Mouse (Mus musculus) embryo, embryonic 11.5 days (tissue): ENCODE measurements around the gene Gpr39.

Experiments
- DNase-seq: peaks from one replicate; pipeline ENCODE4 v3.0.0-alpha.2; 2012; ENCODE audit warnings: low read depth, low spot score

The Gpr39 gene

GRCm38 (mm10) chr1:125808426-125808825 lies 131.6 kb downstream of the Gpr39 start:
- no peak for DNase-seq

- no peak for DNase-seq
Observed at GRCm38 (mm10) chr1:125813141-125813782, 136.5 kb downstream of the Gpr39 start.

DNA sequence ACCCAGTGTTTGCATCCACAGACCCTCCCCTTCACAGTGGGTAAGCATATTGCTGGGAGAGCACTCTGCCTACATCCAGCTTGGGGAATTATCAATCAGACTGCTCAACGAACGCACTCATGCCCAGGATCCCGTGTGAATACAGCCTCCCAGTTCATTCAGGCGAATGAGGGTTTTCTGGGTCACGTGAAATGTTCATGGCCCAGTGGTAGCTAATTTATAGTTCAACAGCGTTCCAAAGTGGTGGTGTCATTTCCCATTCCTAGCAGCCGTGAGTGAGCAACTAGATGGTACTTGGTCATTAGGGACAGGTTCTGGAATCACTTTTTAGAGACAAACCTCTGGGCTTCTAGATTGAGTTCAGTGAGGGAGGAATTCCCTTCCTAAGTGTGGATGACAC lies 144.3 kb downstream of the Gpr39 start:
- no peak for DNase-seq

- no peak for DNase-seq
Observed at GRCm38 (mm10) chr1:125823611-125824010, 146.8 kb downstream of the Gpr39 start.

DNA sequence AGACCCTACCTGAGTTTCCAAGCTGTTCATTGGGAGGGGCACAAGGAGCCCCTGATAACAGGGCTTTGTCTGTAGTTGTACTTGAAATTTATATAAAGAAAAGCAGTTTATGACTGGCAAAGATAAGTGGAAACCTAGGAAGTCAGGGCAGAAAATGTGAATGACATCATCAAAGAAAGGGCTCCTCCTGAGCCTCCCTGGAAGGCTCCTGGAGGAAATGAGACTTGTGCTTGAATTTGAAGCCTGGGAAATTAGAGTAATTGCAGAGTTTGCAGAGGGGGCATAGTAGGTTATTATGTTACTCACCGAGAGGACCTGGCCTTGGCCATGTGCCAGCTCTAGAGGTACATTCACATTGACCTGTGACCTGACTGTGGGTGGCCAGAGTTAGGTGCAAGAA lies 160.7 kb downstream of the Gpr39 start:
- DNase-seq: no peak

DNA sequence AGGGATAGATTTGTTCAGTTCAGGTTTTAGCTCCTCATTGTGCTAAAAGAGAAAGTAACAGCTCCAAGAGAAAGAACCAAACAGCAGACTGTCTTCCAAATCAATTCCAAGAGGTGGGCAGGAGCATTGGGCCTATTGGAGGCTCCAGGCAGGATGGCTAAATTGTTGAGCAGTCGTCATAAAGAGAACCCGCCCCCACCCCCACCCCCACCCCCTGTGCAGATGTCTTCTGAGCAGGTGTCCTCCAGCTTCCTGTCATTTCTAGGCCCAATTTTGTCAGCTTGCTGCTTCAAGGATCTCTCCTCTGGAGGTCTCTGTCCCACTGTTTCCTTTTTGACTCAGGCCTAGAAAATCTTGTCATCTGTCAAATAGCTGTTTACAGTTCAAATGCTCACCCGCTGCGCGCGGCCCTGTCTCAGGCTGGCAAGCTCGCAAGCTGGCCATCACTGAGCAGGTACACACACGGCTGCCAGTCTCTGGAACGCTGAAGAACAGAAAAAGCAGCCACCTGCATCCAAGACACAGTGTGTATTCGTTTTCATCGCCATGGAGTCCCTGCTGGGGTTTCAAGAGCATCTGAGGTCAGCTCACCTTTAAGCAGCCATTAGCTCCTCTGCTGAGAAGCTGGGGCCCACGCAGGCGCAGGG lies 163.1 kb downstream of the Gpr39 start:
- no peak for DNase-seq

DNA sequence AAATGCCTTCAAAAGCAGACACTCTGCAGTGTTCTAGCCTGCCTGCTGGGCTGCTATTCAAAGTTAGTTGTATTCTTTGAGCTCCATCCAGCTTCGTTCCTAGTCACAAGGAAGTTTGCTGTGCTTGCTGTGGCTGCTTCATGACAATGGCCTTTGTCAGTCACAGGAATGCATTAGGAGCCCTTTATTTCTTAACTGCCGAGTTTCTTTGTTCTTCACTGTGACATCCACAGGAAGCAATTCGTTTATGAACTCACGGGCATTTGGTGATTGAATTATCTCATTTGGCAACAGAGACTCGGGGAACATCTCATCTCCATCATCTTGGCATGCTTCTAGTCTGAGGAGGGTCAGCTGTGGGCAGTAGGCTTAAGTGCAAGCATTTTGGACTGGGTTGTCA lies 177.9 kb downstream of the Gpr39 start:
- no peak for DNase-seq

GRCm38 (mm10) chr1:125858631-125859030 lies 181.8 kb downstream of the Gpr39 start:
- DNase-seq: no peak

- no peak for DNase-seq
Observed at GRCm38 (mm10) chr1:125870056-125870455, 193.3 kb downstream of the Gpr39 start.

DNA sequence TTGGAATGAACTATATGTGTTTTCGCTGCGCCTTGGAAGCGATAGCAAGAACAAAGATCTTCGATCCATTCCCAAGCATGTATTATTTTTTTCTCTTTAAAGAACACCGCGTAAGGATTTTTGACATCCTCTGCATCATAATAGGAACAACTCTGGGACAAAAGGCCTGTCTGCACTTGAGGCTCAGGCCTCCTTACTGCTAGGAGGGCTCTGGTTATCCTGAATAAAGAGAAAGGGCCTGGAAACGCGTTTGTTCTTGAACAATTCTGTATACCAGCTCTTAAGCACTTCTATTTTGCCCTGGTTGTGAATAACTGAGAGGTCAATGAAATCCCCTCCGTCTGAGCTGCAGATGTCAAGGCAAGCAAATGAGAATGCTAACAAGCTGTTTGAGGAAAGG lies 216.4 kb downstream of the Gpr39 start:
- DNase-seq: no peak

DNA sequence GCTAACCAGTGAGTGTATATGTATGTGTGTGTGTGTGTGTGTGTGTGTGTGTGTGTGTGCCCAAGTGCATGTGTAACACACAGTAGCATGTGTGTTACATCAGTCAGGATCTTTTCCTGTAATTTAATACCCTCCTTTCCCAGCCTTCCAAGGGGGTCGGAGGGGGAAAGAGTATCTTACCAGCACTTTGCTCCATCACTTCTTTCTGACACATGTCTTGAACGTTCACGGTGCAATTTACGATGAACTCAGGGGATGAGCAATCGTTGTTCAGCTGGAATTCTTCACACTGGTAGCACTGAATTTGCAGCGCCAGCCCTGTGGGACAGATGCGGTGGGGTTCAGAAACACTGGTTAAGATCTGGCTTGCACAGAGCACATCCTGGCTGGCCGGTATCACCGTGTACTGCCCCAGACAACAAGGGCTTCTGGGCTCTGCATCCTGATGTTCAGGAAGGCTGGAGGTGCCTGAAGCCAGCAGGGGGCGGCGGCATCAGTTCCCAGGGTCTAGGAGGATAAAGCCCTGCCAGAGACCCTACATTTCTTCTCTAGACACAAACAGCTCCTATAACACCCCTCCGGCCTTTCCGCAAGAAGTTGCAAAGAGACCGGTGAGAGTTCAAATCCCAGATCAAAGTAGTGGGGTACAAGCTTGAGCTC lies 233.5 kb downstream of the Gpr39 start:
- DNase-seq: no peak

DNA sequence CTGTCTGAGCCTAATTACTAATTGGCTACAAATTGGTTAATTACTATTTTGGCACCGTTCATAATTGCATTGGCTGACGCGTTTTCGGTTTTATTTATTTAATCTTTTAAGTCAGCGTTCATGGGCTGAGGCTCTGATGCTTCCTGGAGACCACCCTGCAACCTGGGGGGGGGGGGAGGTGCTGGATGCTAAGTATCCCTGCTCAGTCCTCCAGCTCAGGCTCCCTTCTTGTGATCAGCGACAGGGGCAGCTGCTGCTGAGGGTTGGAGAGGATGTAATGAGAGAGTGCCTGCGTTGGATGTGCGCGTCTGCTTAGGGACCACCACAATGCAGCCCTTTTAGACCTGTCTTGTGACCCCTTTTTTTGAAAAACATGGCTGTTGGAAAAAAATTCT lies 234.1 kb downstream of the Gpr39 start:
- DNase-seq: no peak

GRCm38 (mm10) chr1:125911337-125911900 lies 234.6 kb downstream of the Gpr39 start:
- DNase-seq: no peak

- no peak for DNase-seq
Observed at GRCm38 (mm10) chr1:125911901-125912445, 235.2 kb downstream of the Gpr39 start.

DNA sequence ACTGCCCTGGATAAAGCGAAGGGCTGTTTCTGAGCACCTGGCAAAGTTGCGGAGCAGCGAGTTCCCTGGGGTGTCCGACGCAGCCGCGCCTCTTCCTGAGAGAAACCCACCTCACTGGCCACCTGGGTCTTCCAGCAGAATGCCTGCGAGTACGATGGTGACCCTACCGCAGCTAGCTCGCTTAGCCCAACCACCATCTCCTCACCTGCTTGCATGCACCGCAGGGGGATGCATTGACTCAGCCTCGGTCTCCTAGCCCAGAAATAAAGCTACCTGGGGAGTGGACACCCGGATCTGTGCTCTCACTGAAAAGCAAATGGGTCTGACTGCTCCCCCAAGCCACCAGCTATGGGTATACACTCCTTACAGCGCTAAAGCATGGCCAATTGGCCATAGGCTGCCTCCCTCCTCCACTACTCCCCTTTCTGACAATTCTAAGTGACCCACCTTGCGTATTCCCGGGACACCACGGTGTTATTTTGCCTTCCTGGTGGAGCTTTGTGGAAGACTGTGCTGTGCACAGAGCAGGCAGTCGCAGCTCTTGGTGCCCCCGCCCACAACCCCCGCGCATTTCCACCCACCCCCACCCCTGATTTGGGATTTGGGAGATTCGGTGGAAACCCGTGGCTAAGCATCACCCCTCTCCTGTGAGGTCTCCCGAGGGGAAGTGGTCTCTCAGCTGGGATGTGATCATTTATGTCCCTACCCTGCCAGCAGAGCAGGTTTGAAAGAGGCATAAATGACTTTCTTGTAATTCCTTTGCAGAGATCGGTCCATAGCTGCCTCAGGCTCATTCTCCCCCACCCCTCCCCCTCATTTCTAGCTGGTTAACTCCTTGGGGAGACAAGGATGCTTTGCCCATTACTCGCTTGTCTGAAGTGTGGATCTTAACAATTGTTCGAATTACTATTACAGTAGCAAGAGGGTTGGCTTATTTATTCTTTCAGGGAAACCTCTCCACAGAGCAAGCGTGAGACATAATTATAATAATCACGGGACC lies 236.1 kb downstream of the Gpr39 start, which contains the start of gene Lypd1:
TSS of gene Lypd1 (minus strand) at position 501 of the 1,000 bp plus-strand sequence.
- DNase-seq: no peak

DNA sequence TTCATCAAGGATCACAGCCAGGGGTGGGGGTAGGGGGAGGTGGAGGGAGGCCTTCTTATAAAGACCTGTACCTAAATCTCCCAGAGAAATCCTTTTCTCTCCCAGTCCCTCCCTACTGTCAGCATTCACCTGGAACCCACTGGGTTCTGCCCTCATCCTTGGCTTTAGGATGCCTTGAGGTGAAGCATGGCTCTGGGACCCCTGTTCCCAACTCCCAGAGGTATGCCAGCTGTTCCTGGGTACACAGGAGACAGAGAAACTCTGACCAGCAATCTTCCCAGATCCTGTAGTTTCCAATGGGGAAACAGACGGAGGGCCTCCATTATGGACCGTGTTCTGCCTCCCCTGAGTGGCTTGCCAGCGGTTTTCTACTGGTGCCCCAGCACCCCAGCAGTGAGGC lies 243.9 kb downstream of the Gpr39 start:
- no peak for DNase-seq

DNA sequence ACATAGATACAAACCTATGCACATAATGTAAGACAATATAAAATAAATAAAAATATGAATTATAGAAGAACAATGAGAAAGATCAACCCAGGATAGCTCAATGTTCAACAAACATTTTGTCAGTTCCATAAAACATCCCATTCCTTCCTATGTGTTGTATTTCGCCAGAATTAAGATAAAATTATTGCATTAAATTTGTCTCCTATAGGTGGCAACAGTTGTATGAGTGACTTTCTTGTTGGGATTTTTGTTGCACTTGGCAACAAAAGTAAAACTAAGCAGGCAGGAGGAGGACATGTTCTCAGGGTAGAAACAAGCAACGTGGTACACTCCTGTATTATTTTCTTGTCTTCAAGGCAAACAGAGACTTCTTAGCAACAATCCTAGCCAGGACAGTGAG lies 246.3 kb downstream of the Gpr39 start:
- DNase-seq: no peak
